ENCODE assay signal across 14 mouse cellular contexts in the genomic region with DNA sequence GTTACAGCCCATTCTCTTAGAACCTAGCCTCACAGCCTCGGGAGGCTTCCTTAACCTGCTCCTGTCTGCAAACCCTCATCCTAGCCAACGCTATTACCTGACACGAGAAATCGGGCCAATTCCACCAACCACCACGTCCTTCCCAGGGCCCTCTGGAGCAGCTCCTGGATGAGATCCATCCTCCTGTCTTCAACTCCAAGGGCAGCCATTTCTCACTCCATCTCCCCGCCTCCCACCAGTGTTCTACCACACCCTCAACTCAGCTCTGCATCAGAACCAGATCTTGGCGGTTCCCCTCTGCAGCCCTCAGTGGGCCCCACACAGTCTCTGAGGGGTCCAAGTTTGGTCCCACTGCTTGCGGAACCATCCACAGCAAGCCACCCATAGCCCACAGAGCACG. TPM values are rescaled to one million over a fixed set of nuclear protein-coding genes. Genes with fewer than 3 reads are reported as not detected.
DNase-seq lines count a peak whose midpoint lies in the region; ATAC-seq and TF ChIP-seq lines count a peak whose summit lies in the region.
"Had no signal": no experiment of that assay in that cellular context is flagged by ENCODE, and none has a peak within 500 bp of the region (broad histone marks: within the 10 kb centered on the region; RNA-seq: fewer than 3 reads in every experiment).

No protein-coding gene starts in this region.

- no peak for TF ChIP-seq POLR2A in liver, adult 2 months (IDR thresholded peaks at IDR 0.05; ENCODE audit: extremely low read depth, insufficient read depth, low read length)
- no peak for TF ChIP-seq POLR2A in heart, adult 2 months (IDR thresholded peaks at IDR 0.05; ENCODE audit: insufficient read depth, low read depth, low read length)
- TF ChIP-seq POLR2A in limb, embryonic 14.5 days (IDR thresholded peaks at IDR 0.05; ENCODE audit: borderline replicate concordance, extremely low read depth, insufficient read depth, insufficient read length), result no peak

- H3K9ac ChIP-seq in liver, adult 2 months (ENCODE audit: low read depth, low read length), result no peak overlapping the region
- 0 out of 2 replicates have a peak overlapping the region, but pooled peaks have one; percentile 8 for H3K9ac ChIP-seq in heart, adult 2 months (ENCODE audit: low read depth, low read length)
- no peak overlapping the region for H3K9ac ChIP-seq in limb, embryonic 14.5 days (ENCODE audit: low read depth, low read length, severe bottlenecking)
- H3K9ac ChIP-seq in intestine, embryonic 15.5 days, result no peak overlapping the region
- H3K9ac ChIP-seq: neural tube, embryonic 15.5 days had no signal

- no peak for ATAC-seq in limb, embryonic 14.5 days (ENCODE audit: low FRiP score, low read depth)
- ATAC-seq in intestine, embryonic 15.5 days, result no peak

- peaks cover 19% of the 10 kb centered on the region for H3K4me1 ChIP-seq in liver, adult 2 months (ENCODE audit: control insufficient read depth, insufficient read depth, low read length)
- peaks cover 45% of the 10 kb centered on the region for H3K4me1 ChIP-seq in heart, adult 2 months (ENCODE audit: control insufficient read depth, insufficient read depth, low read length)
- H3K4me1 ChIP-seq in limb, embryonic 14.5 days (ENCODE audit: control insufficient read depth, insufficient read depth, low read length), result peaks cover 22% of the 10 kb centered on the region
- H3K4me1 ChIP-seq in intestine, embryonic 15.5 days (replicated peaks), result peaks cover 23% of the 10 kb centered on the region

- no peak for DNase-seq in liver, adult 2 months (ENCODE audit: extremely low read depth, low read depth, low spot score)
- DNase-seq in liver, result no peak
- peak; percentile 68 to 70 for DNase-seq in adrenal gland, postnatal 36 days
- peak; percentile 63 to 71 for DNase-seq in heart, adult 2 months
- DNase-seq in limb, embryonic 14.5 days (ENCODE audit: low spot score), result no peak
- no peak for DNase-seq in cerebellum, adult 11 months
- no peak for DNase-seq in layer of hippocampus, adult 9-11 months
- DNase-seq: cerebellum, adult 9-10 months; gastrocnemius, postnatal 36 days; kidney, adult 9 months; left cerebral cortex, postnatal 4 days had no signal

- no peak overlapping the region for H3K4me3 ChIP-seq in liver, adult 2 months (ENCODE audit: insufficient read depth, low read depth, low read length)
- no peak overlapping the region for H3K4me3 ChIP-seq in heart, adult 2 months
- no peak overlapping the region for H3K4me3 ChIP-seq in limb, embryonic 14.5 days (replicated peaks; ENCODE audit: low read length)
- no peak overlapping the region for H3K4me3 ChIP-seq in intestine, embryonic 15.5 days (replicated peaks)
- H3K4me3 ChIP-seq: neural tube, embryonic 15.5 days had no signal

- no peak for TF ChIP-seq CTCF in liver, adult 2 months (IDR thresholded peaks at IDR 0.05; ENCODE audit: low read depth, low read length)
- no peak for TF ChIP-seq CTCF in heart, adult 2 months (IDR thresholded peaks at IDR 0.05)

- 0 out of 2 replicates have a peak overlapping the region, but pooled peaks have one; percentile 27 for H3K27ac ChIP-seq in liver, adult 2 months (replicated peaks; ENCODE audit: insufficient read depth, low read depth, low read length)
- peak overlapping the region; percentile 91 for H3K27ac ChIP-seq in heart, adult 2 months
- 0 out of 2 replicates have a peak overlapping the region, but pooled peaks have one; percentile 2 for H3K27ac ChIP-seq in limb, embryonic 14.5 days (replicated peaks; ENCODE audit: low read depth, low read length)
- no peak overlapping the region for H3K27ac ChIP-seq in intestine, embryonic 15.5 days
- H3K27ac ChIP-seq: neural tube, embryonic 15.5 days had no signal

- H3K79me2 ChIP-seq in liver, adult 2 months (ENCODE audit: control insufficient read depth, insufficient read depth, low read length), result no peaks in the 10 kb centered on the region
- H3K79me2 ChIP-seq in heart, adult 2 months (replicated peaks; ENCODE audit: control insufficient read depth, insufficient read depth, low read length), result no peaks in the 10 kb centered on the region

- no peak overlapping the region for H3K4me2 ChIP-seq in limb, embryonic 14.5 days (replicated peaks; ENCODE audit: low read depth, low read length, severe bottlenecking)
- no peak overlapping the region for H3K4me2 ChIP-seq in intestine, embryonic 15.5 days (replicated peaks)
- H3K4me2 ChIP-seq: midbrain, embryonic 11.5 days; neural tube, embryonic 15.5 days had no signal

- intact Hi-C loops in heart, adult 2 months (cut with DNase I), result no loop called here

- no peaks in the 10 kb centered on the region for H3K27me3 ChIP-seq in liver, adult 2 months (ENCODE audit: control insufficient read depth, insufficient read depth, low read length)
- no peaks in the 10 kb centered on the region for H3K27me3 ChIP-seq in heart, adult 2 months (ENCODE audit: control insufficient read depth, insufficient read depth, low read length)
- H3K27me3 ChIP-seq in limb, embryonic 14.5 days (ENCODE audit: control insufficient read depth, insufficient read depth, low read length), result no peaks in the 10 kb centered on the region
- H3K27me3 ChIP-seq in intestine, embryonic 15.5 days (replicated peaks), result no peaks in the 10 kb centered on the region
- H3K27me3 ChIP-seq: neural tube, embryonic 15.5 days had no signal

- no peaks in the 10 kb centered on the region for H3K36me3 ChIP-seq in liver, adult 2 months (ENCODE audit: control insufficient read depth, insufficient read depth, low read length)
- peaks cover 9% of the 10 kb centered on the region for H3K36me3 ChIP-seq in heart, adult 2 months (ENCODE audit: control insufficient read depth, insufficient read depth, low read length)
- peaks cover 15% of the 10 kb centered on the region for H3K36me3 ChIP-seq in limb, embryonic 14.5 days (ENCODE audit: control insufficient read depth, insufficient read depth, low read length)
- H3K36me3 ChIP-seq in intestine, embryonic 15.5 days, result peaks cover 3% of the 10 kb centered on the region; the same call in 1 of the 2 replicates

- no peaks in the 10 kb centered on the region for H3K9me3 ChIP-seq in limb, embryonic 14.5 days (ENCODE audit: control insufficient read depth, low read length)
- no peaks in the 10 kb centered on the region for H3K9me3 ChIP-seq in intestine, embryonic 15.5 days
- H3K9me3 ChIP-seq: neural tube, embryonic 15.5 days had no signal

- 88% methylated on average over 9 of the region's 9 CpGs for WGBS in liver, adult 2 months
- 58% methylated on average over 9 of the region's 9 CpGs for WGBS in heart, adult 2 months
- 79% methylated on average over 9 of the region's 9 CpGs for WGBS in limb, embryonic 14.5 days
- 73% methylated on average over 9 of the region's 9 CpGs for WGBS in intestine, embryonic 15.5 days

- peak; percentile 73; the same call in 1 of the 2 replicates for TF ChIP-seq EP300 in heart, adult 2 months (IDR thresholded peaks at IDR 0.05; ENCODE audit: insufficient read depth, low read depth, low read length)

RNA-seq across cellular contexts. Expression of a gene that starts 20.8 kb away (rescaled TPM):
- total RNA-seq in liver, adult 2 months (2014; rRNA removed), result 8.5 and 10.8 TPM in 2 replicates
- polyA plus RNA-seq in liver, adult 2 months (2012; rRNA removed), result 12.9 and 15.6 TPM in 2 replicates
- 10 to 100 TPM; 27.1 to 32.8 TPM for total RNA-seq in adrenal gland, postnatal 36 days (2021)
- total RNA-seq in heart, adult 2 months (2021), result 10 to 100 TPM; 20.5 to 24.1 TPM
- 22.5 and 36.6 TPM in 2 replicates for polyA plus RNA-seq in heart, adult 2 months (2012; rRNA removed)
- polyA plus RNA-seq in limb, embryonic 14.5 days (2012; rRNA removed), result 29.4 and 32.9 TPM in 2 replicates
- 41.2 and 45.4 TPM in 2 replicates for polyA plus RNA-seq in limb, embryonic 14.5 days (2014; fragmentation: Nextera tagmentation; extraction: Ambion mirVana)
- 45.2 and 45.3 TPM in 2 replicates for polyA plus RNA-seq in intestine, embryonic 15.5 days (2015; fragmentation: Nextera tagmentation; extraction: Ambion mirVana)

RNA-seq across cellular contexts. Expression of a gene that starts 21.1 kb away (rescaled TPM):
- total RNA-seq in liver, adult 2 months (2014; rRNA removed), result 22.8 and 28.1 TPM in 2 replicates
- 48.9 and 50.4 TPM in 2 replicates for polyA plus RNA-seq in liver, adult 2 months (2012; rRNA removed)
- total RNA-seq in adrenal gland, postnatal 36 days (2021), result 10 to 100 TPM; 67.5 to 72.7 TPM
- total RNA-seq in heart, adult 2 months (2021), result 10 to 100 TPM; 58.6 to 70.1 TPM
- polyA plus RNA-seq in heart, adult 2 months (2012; rRNA removed), result 90.3 and 103 TPM in 2 replicates
- polyA plus RNA-seq in limb, embryonic 14.5 days (2012; rRNA removed), result 105 and 109 TPM in 2 replicates
- polyA plus RNA-seq in limb, embryonic 14.5 days (2014; fragmentation: Nextera tagmentation; extraction: Ambion mirVana), result 110 and 114 TPM in 2 replicates
- polyA plus RNA-seq in intestine, embryonic 15.5 days (2015; fragmentation: Nextera tagmentation; extraction: Ambion mirVana), result 99.9 and 101 TPM in 2 replicates

RNA-seq across cellular contexts. Expression of a gene that starts 30.2 kb away (rescaled TPM):
- total RNA-seq in liver, adult 2 months (2014; rRNA removed), result 5.2 and 8.8 TPM in 2 replicates
- polyA plus RNA-seq in liver, adult 2 months (2012; rRNA removed), result 13.6 and 16.4 TPM in 2 replicates
- total RNA-seq in adrenal gland, postnatal 36 days (2021), result 10 to 100 TPM; 76.4 to 98.7 TPM
- 100 to 1,000 TPM in 1 of 2 experiments, 10 to 100 TPM in 1; 70.7 to 219 TPM for total RNA-seq in heart, adult 2 months (2021)
- polyA plus RNA-seq in heart, adult 2 months (2012; rRNA removed), result 48.0 and 55.5 TPM in 2 replicates
- 117 and 138 TPM in 2 replicates for polyA plus RNA-seq in limb, embryonic 14.5 days (2012; rRNA removed)
- polyA plus RNA-seq in limb, embryonic 14.5 days (2014; fragmentation: Nextera tagmentation; extraction: Ambion mirVana), result 8.5 and 8.6 TPM in 2 replicates
- polyA plus RNA-seq in intestine, embryonic 15.5 days (2015; fragmentation: Nextera tagmentation; extraction: Ambion mirVana), result 35.4 and 35.7 TPM in 2 replicates

Comparison
In these comparisons a context has a peak if more than half of its experiments do, and no peak if none do; other contexts are left out.
1. DNase-seq: peak in adrenal gland, postnatal 36 days (2 of 2) and heart, adult 2 months (2 of 2); none in liver, adult 2 months (single experiment), liver (single experiment), limb, embryonic 14.5 days (single experiment), cerebellum, adult 11 months (single experiment) and layer of hippocampus, adult 9-11 months (single experiment).